Mouse (Mus musculus): Measurements from ENCODE around the gene Slc28a3.
A peak's percentile ranks its signal among the peaks of the same experiment; 100 is the strongest.

The Slc28a3 gene

GRCm38 (mm10) chr13:58560497-58561138, 50.1 kb downstream of the Slc28a3 start:
- no peak for DNase-seq (ENCODE audit: low spot score)

GRCm38 (mm10) chr13:58558216-58558615, 52.5 kb downstream of the Slc28a3 start:
- no peak for DNase-seq (ENCODE audit: low spot score)

- no peak for DNase-seq (ENCODE audit: low spot score)
Measured at GRCm38 (mm10) chr13:58556018-58556417, 54.7 kb downstream of the Slc28a3 start.

GRCm38 (mm10) chr13:58555561-58555960, 55.1 kb downstream of the Slc28a3 start:
- no peak for DNase-seq (ENCODE audit: low spot score)

- no peak for DNase-seq (ENCODE audit: low spot score)
Measured at GRCm38 (mm10) chr13:58551924-58552323, 58.8 kb downstream of the Slc28a3 start.

- DNase-seq (ENCODE audit: low spot score) = no peak
Measured at GRCm38 (mm10) chr13:58547570-58547969, 63.1 kb downstream of the Slc28a3 start.

- DNase-seq (ENCODE audit: low spot score) = no peak
Measured at GRCm38 (mm10) chr13:58543688-58544408, 66.8 kb downstream of the Slc28a3 start.

GRCm38 (mm10) chr13:58543066-58543465, 67.6 kb downstream of the Slc28a3 start:
- peak; percentile 32 for DNase-seq (ENCODE audit: low spot score)

- DNase-seq (ENCODE audit: low spot score) = no peak
Measured at GRCm38 (mm10) chr13:58542601-58543041, 68.1 kb downstream of the Slc28a3 start.

- no peak for DNase-seq (ENCODE audit: low spot score)
Measured at GRCm38 (mm10) chr13:58542167-58542566, 68.5 kb downstream of the Slc28a3 start.

GRCm38 (mm10) chr13:58541620-58542019, 69.1 kb downstream of the Slc28a3 start:
- DNase-seq (ENCODE audit: low spot score) = no peak

- no peak for DNase-seq (ENCODE audit: low spot score)
Measured at GRCm38 (mm10) chr13:58538966-58539365, 71.7 kb downstream of the Slc28a3 start.

GRCm38 (mm10) chr13:58538366-58538765, 72.3 kb downstream of the Slc28a3 start:
- no peak for DNase-seq (ENCODE audit: low spot score)

GRCm38 (mm10) chr13:58537916-58538233, 72.8 kb downstream of the Slc28a3 start:
- DNase-seq (ENCODE audit: low spot score) = no peak

GRCm38 (mm10) chr13:58537232-58537915, 73.3 kb downstream of the Slc28a3 start:
- DNase-seq (ENCODE audit: low spot score) = no peak

- no peak for DNase-seq (ENCODE audit: low spot score)
Measured at GRCm38 (mm10) chr13:58536466-58537231, 74.0 kb downstream of the Slc28a3 start.

GRCm38 (mm10) chr13:58535321-58535720, 75.4 kb downstream of the Slc28a3 start:
- no peak for DNase-seq (ENCODE audit: low spot score)

GRCm38 (mm10) chr13:58534861-58535260, 75.8 kb downstream of the Slc28a3 start:
- DNase-seq (ENCODE audit: low spot score) = no peak

GRCm38 (mm10) chr13:58534216-58534841, 76.3 kb downstream of the Slc28a3 start:
- no peak for DNase-seq (ENCODE audit: low spot score)

GRCm38 (mm10) chr13:58524581-58524980, 86.1 kb downstream of the Slc28a3 start:
- no peak for DNase-seq (ENCODE audit: low spot score)

- no peak for DNase-seq (ENCODE audit: low spot score)
Measured at GRCm38 (mm10) chr13:58523761-58524117, 86.9 kb downstream of the Slc28a3 start.

All from T-cell, adult 2 months (primary cell).